ENCODE assay signal across 17 mouse cellular contexts in genomic region chr3:87575766-87576165, GRCm38 (mm10). TPM values are rescaled to one million over a fixed set of nuclear protein-coding genes. Genes with fewer than 3 reads are reported as not detected.
DNase-seq lines count a peak whose midpoint lies in the region; ATAC-seq lines count a peak whose summit lies in the region.
"Had no signal": no experiment of that assay in that cellular context is flagged by ENCODE, and none has a peak within 500 bp of the region (broad histone marks: within the 10 kb centered on the region; RNA-seq: fewer than 3 reads in every experiment).

No protein-coding gene starts in this region.

- WGBS in embryonic facial prominence, embryonic 14.5 days, result 25% methylated on average over 6 of the region's 6 CpGs
- WGBS in liver, embryonic 11.5 days, result 28% methylated on average over 6 of the region's 6 CpGs

- H3K27ac ChIP-seq in embryonic facial prominence, embryonic 14.5 days (replicated peaks; ENCODE audit: low read depth, low read length), result no peak overlapping the region
- H3K27ac ChIP-seq in liver, embryonic 11.5 days (ENCODE audit: low read depth, low read length), result no peak overlapping the region
- H3K27ac ChIP-seq: embryonic facial prominence, embryonic 15.5 days; hindbrain, embryonic 14.5 days; layer of hippocampus, adult 2 months; limb, embryonic 13.5 days; midbrain, embryonic 15.5 days had no signal

- no peaks in the 10 kb centered on the region for H3K36me3 ChIP-seq in embryonic facial prominence, embryonic 14.5 days (ENCODE audit: control insufficient read depth, insufficient read depth, low read length)
- H3K36me3 ChIP-seq in liver, embryonic 11.5 days (ENCODE audit: control insufficient read depth, insufficient read depth, low read length), result no peaks in the 10 kb centered on the region
- H3K36me3 ChIP-seq: embryonic facial prominence, embryonic 15.5 days; limb, embryonic 13.5 days; midbrain, embryonic 15.5 days had no signal

- no peak overlapping the region for H3K4me3 ChIP-seq in embryonic facial prominence, embryonic 14.5 days (ENCODE audit: low read depth, low read length)
- H3K4me3 ChIP-seq in liver, embryonic 11.5 days (ENCODE audit: low read depth, low read length), result no peak overlapping the region
- H3K4me3 ChIP-seq: embryonic facial prominence, embryonic 15.5 days; layer of hippocampus, adult 2 months; limb, embryonic 13.5 days; midbrain, embryonic 15.5 days had no signal

- ATAC-seq in embryonic facial prominence, embryonic 14.5 days (ENCODE audit: low read depth), result no peak
- no peak for ATAC-seq in liver, embryonic 11.5 days (replicated peaks; ENCODE audit: low FRiP score)
- ATAC-seq: midbrain, embryonic 15.5 days had no signal

- H3K4me1 ChIP-seq in embryonic facial prominence, embryonic 14.5 days (ENCODE audit: control insufficient read depth, insufficient read depth, low read length), result no peaks in the 10 kb centered on the region
- no peaks in the 10 kb centered on the region for H3K4me1 ChIP-seq in liver, embryonic 11.5 days (replicated peaks; ENCODE audit: control insufficient read depth, insufficient read depth, low read length)
- H3K4me1 ChIP-seq: embryonic facial prominence, embryonic 15.5 days; limb, embryonic 13.5 days; midbrain, embryonic 15.5 days had no signal

- no peak overlapping the region for H3K9ac ChIP-seq in embryonic facial prominence, embryonic 14.5 days (ENCODE audit: low read depth, low read length)
- no peak overlapping the region for H3K9ac ChIP-seq in liver, embryonic 11.5 days (ENCODE audit: low read depth, low read length)
- H3K9ac ChIP-seq: embryonic facial prominence, embryonic 15.5 days; hindbrain, embryonic 14.5 days; limb, embryonic 13.5 days; midbrain, embryonic 15.5 days had no signal

- DNase-seq in thymus, postnatal 0 days (ENCODE audit: low spot score), result peak; percentile 12
- no peak for DNase-seq in thymus, adult 18-20 months
- DNase-seq in R1 (ENCODE audit: low read depth, low spot score), result peak; percentile 70
- DNase-seq in embryonic facial prominence, embryonic 14.5 days (ENCODE audit: low spot score), result peak; percentile 58
- DNase-seq in liver, embryonic 11.5 days (ENCODE audit: low spot score), result no peak
- DNase-seq in kidney, adult 11 months, result no peak
- DNase-seq in urinary bladder, adult 18-20 months (ENCODE audit: low spot score in 2 of 2), result no peak
- DNase-seq: adrenal gland, postnatal 14 days; cerebellum, postnatal 10 days; kidney, adult 9 months; lung, adult 2 months; thymus, postnatal 14 days had no signal

- H3K4me2 ChIP-seq in embryonic facial prominence, embryonic 14.5 days (ENCODE audit: low read depth, low read length), result no peak overlapping the region
- no peak overlapping the region for H3K4me2 ChIP-seq in liver, embryonic 11.5 days
- H3K4me2 ChIP-seq: embryonic facial prominence, embryonic 15.5 days; hindbrain, embryonic 14.5 days; limb, embryonic 13.5 days; midbrain, embryonic 15.5 days had no signal

- no peaks in the 10 kb centered on the region for H3K27me3 ChIP-seq in embryonic facial prominence, embryonic 14.5 days (replicated peaks; ENCODE audit: control insufficient read depth, insufficient read depth, low read length)
- no peaks in the 10 kb centered on the region for H3K27me3 ChIP-seq in liver, embryonic 11.5 days (replicated peaks; ENCODE audit: control insufficient read depth, insufficient read depth, low read length)
- H3K27me3 ChIP-seq: embryonic facial prominence, embryonic 15.5 days; limb, embryonic 13.5 days; midbrain, embryonic 15.5 days had no signal

- peaks cover under 1% of the 10 kb centered on the region; the same call in 1 of the 2 replicates for H3K9me3 ChIP-seq in embryonic facial prominence, embryonic 14.5 days (ENCODE audit: control insufficient read depth, low read length)
- H3K9me3 ChIP-seq in liver, embryonic 11.5 days (ENCODE audit: control insufficient read depth, low read length), result 0 out of 2 replicates have a peak, but pooled peaks cover 3% of the 10 kb centered on the region
- H3K9me3 ChIP-seq: embryonic facial prominence, embryonic 15.5 days; midbrain, embryonic 15.5 days had no signal

RNA-seq across cellular contexts. Expression of gene Arhgef11, which starts 41.6 kb away (rescaled TPM):
- 4.0 and 4.8 TPM in 2 replicates for polyA plus RNA-seq in thymus, postnatal 0 days (2015; fragmentation: Nextera tagmentation; extraction: Ambion mirVana)
- polyA plus RNA-seq in embryonic facial prominence, embryonic 14.5 days (2014; fragmentation: Nextera tagmentation; extraction: Ambion mirVana), result 17.1 and 18.9 TPM in 2 replicates
- polyA plus RNA-seq in liver, embryonic 11.5 days (2014; fragmentation: Nextera tagmentation; extraction: Ambion mirVana), result 6.3 and 7.6 TPM in 2 replicates

RNA-seq across cellular contexts. Expression of gene Etv3, which starts 50.6 kb away (rescaled TPM):
- 22.8 and 27.7 TPM in 2 replicates for polyA plus RNA-seq in thymus, postnatal 0 days (2015; fragmentation: Nextera tagmentation; extraction: Ambion mirVana)
- 10.4 and 10.8 TPM in 2 replicates for polyA plus RNA-seq in embryonic facial prominence, embryonic 14.5 days (2014; fragmentation: Nextera tagmentation; extraction: Ambion mirVana)
- polyA plus RNA-seq in liver, embryonic 11.5 days (2014; fragmentation: Nextera tagmentation; extraction: Ambion mirVana), result 6.2 and 7.3 TPM in 2 replicates

Comparison
In these comparisons a context has a peak if more than half of its experiments do, and no peak if none do; other contexts are left out.
1. DNase-seq: peak in thymus, postnatal 0 days (single experiment), R1 (single experiment) and embryonic facial prominence, embryonic 14.5 days (single experiment); none in thymus, adult 18-20 months (0 of 2), liver, embryonic 11.5 days (single experiment), kidney, adult 11 months (single experiment) and urinary bladder, adult 18-20 months (0 of 2).